Comparison of ENCODE assay signal across 7 mouse cellular contexts in genomic region chr6:92943057-92943781, GRCm38 (mm10). TPM values are rescaled to one million over a fixed set of nuclear protein-coding genes. Genes with fewer than 3 reads are reported as not detected.
DNase-seq lines count a peak whose midpoint lies in the region; ATAC-seq and TF ChIP-seq lines count a peak whose summit lies in the region.

Adamts9 (minus strand) TSS chr6:92943492.

- intact Hi-C loops in gastrocnemius, postnatal 14 days (cut with DNase I; ENCODE audit: low total_unique reads), result loop anchor here (5.0 kb wide), 1 partner anchor 504 kb away; no protein-coding TSS in a partner anchor
- intact Hi-C loops in left cerebral cortex, postnatal 25 days (cut with DNase I), result loop anchor here (5.0 kb wide), 1 partner anchor 504 kb away; no protein-coding TSS in a partner anchor

- peaks cover 51% of the 10 kb centered on the region for H3K27me3 ChIP-seq in hindbrain, embryonic 15.5 days
- H3K27me3 ChIP-seq in small intestine, adult 2 months (ENCODE audit: control insufficient read depth, insufficient read depth, low read length), result peaks cover 7% of the 10 kb centered on the region; the same call in 1 of the 2 replicates

- H3K27ac ChIP-seq in hindbrain, embryonic 15.5 days (replicated peaks), result peak within 1 kb of the TSS; percentile 29; the same call in 1 of the 2 replicates
- peak within 1 kb of the TSS; percentile 57 for H3K27ac ChIP-seq in small intestine, adult 2 months (ENCODE audit: insufficient read depth, low read depth, low read length)

- H3K36me3 ChIP-seq in hindbrain, embryonic 15.5 days, result no peaks in the 10 kb centered on the region
- H3K36me3 ChIP-seq in small intestine, adult 2 months (ENCODE audit: control insufficient read depth, insufficient read depth, low read length), result no peaks in the 10 kb centered on the region

- TF ChIP-seq CTCF in small intestine, adult 2 months (IDR thresholded peaks at IDR 0.05; ENCODE audit: extremely low read depth, insufficient read length, insufficient replicate concordance, low read depth, low read length), result no peak

- WGBS in hindbrain, embryonic 15.5 days, result under 1% methylated on average over 66 of the region's 68 CpGs
- WGBS in small intestine, adult 2 months, result under 1% methylated on average over 68 of the region's 68 CpGs

- peak; percentile 82; the same call in 1 of the 2 replicates for ATAC-seq in hindbrain, embryonic 15.5 days (ENCODE audit: low FRiP score, low read depth)

- H3K9me3 ChIP-seq in hindbrain, embryonic 15.5 days, result no peaks in the 10 kb centered on the region

- H3K4me3 ChIP-seq in hindbrain, embryonic 15.5 days, result peak within 1 kb of the TSS; percentile 54
- H3K4me3 ChIP-seq in small intestine, adult 2 months (ENCODE audit: low read depth, low read length), result peak within 1 kb of the TSS; percentile 74

- peaks cover 43% of the 10 kb centered on the region for H3K4me1 ChIP-seq in hindbrain, embryonic 15.5 days (replicated peaks)
- no peaks in the 10 kb centered on the region for H3K4me1 ChIP-seq in small intestine, adult 2 months (ENCODE audit: control insufficient read depth, insufficient read depth, insufficient read length, low read length)

- peak; percentile 31 for DNase-seq in adipocyte (ENCODE audit: low spot score)
- peak; percentile 5 to 28 for DNase-seq in cerebellum, postnatal 36 days
- DNase-seq in gastrocnemius, postnatal 14 days, result peak; percentile 91
- DNase-seq in left cerebral cortex, postnatal 25 days (ENCODE audit: low spot score in 2 of 2), result peak; percentile 36 to 42
- DNase-seq in mesoderm, embryonic 11.5 days (ENCODE audit: low read depth, low spot score), result peak; percentile 80

- peak within 1 kb of the TSS; percentile 46 for H3K9ac ChIP-seq in hindbrain, embryonic 15.5 days

- peak; percentile 36; the same call in 1 of the 2 replicates for TF ChIP-seq POLR2A in small intestine, adult 2 months (IDR thresholded peaks at IDR 0.05; ENCODE audit: low read depth, low read length)

- H3K4me2 ChIP-seq in hindbrain, embryonic 15.5 days, result peak within 1 kb of the TSS; percentile 98

RNA-seq across cellular contexts. Expression of gene Adamts9, which starts in this region (rescaled TPM):
- total RNA-seq in gastrocnemius, postnatal 14 days (2021), result 10 to 100 TPM; 11.7 to 19.0 TPM
- polyA plus RNA-seq in hindbrain, embryonic 15.5 days (2015; fragmentation: Nextera tagmentation; extraction: Ambion mirVana), result 1.6 TPM in 2 replicates
- total RNA-seq in left cerebral cortex, postnatal 25 days (2021), result 1 to 10 TPM; 2.9 to 3.0 TPM
- polyA plus RNA-seq in small intestine, adult 2 months (2012; rRNA removed), result 1.1 and 1.8 TPM in 2 replicates

Comparison
In these comparisons a context has a peak if more than half of its experiments do, and no peak if none do; other contexts are left out.
1. Peak in every context shown above with its lines: DNase-seq, ATAC-seq, H3K4me3 ChIP-seq and H3K27ac ChIP-seq.
2. DNase-seq: peak in every context shown above with its lines; median percentile 91 in gastrocnemius, postnatal 14 days; 80 in mesoderm, embryonic 11.5 days; 39 in left cerebral cortex, postnatal 25 days; 31 in adipocyte; 16 in cerebellum, postnatal 36 days.